Comparison of ENCODE assay signal across 10 mouse cellular contexts in the genomic region with DNA sequence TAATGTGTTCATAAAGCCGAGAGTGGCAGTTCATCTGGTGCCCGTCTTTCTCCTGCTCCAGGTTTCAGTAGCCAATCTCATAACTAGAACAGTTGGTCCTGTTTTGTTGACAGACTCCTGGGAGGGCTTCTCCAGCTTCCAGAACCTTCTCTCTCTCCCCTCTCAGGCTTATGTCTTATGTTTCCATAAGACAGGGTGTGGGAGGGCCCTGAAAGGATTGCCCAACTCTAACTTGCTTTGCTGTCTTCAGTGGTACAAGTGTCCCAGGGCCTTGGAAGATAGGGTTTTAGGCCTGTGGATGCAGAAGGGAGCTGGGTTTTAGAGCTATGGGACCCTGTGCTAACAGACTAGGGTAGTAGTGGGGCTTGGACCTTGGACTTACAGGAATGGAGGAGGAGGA. TPM values are rescaled to one million over a fixed set of nuclear protein-coding genes. Genes with fewer than 3 reads are reported as not detected.
DNase-seq lines count a peak whose midpoint lies in the region; ATAC-seq and TF ChIP-seq lines count a peak whose summit lies in the region.
"Had no signal": no experiment of that assay in that cellular context is flagged by ENCODE, and none has a peak within 500 bp of the region (broad histone marks: within the 10 kb centered on the region; RNA-seq: fewer than 3 reads in every experiment).

No protein-coding gene starts in this region.

- DNase-seq in heart, adult 9 months (ENCODE audit: low spot score in 2 of 2), result no peak
- DNase-seq in heart, postnatal 0 days (ENCODE audit: low spot score), result no peak
- DNase-seq in midbrain, embryonic 11.5 days (ENCODE audit: low spot score, missing footprints), result no peak
- DNase-seq in adrenal gland, postnatal 4 days (ENCODE audit: low spot score in 2 of 2), result no peak
- DNase-seq in thymus, adult 18-20 months, result no peak
- DNase-seq: gastrocnemius, postnatal 14 days; lung, postnatal 10 days had no signal

- H3K27me3 ChIP-seq in heart, embryonic 13.5 days (replicated peaks), result no peaks in the 10 kb centered on the region
- H3K27me3 ChIP-seq in heart, postnatal 0 days (ENCODE audit: control insufficient read depth, insufficient read depth, low read length), result no peaks in the 10 kb centered on the region
- H3K27me3 ChIP-seq in midbrain, embryonic 11.5 days (ENCODE audit: control insufficient read depth, insufficient read depth, low read length), result peaks cover 2% of the 10 kb centered on the region; the same call in 1 of the 2 replicates

- H3K36me3 ChIP-seq in heart, embryonic 13.5 days, result peaks cover 42% of the 10 kb centered on the region
- H3K36me3 ChIP-seq in heart, postnatal 0 days (replicated peaks; ENCODE audit: control insufficient read depth, insufficient read depth, low read length), result peaks cover 23% of the 10 kb centered on the region
- H3K36me3 ChIP-seq in midbrain, embryonic 11.5 days (ENCODE audit: control insufficient read depth, insufficient read depth, low read length), result no peaks in the 10 kb centered on the region

- H3K9ac ChIP-seq in heart, embryonic 13.5 days, result peak overlapping the region; percentile 99
- H3K9ac ChIP-seq in heart, postnatal 0 days (replicated peaks; ENCODE audit: low read depth, low read length), result peak overlapping the region; percentile 93
- H3K9ac ChIP-seq in midbrain, embryonic 11.5 days (ENCODE audit: low read length), result no peak overlapping the region

- H3K27ac ChIP-seq in heart, embryonic 13.5 days (replicated peaks), result peak overlapping the region; percentile 97
- peak overlapping the region; percentile 92; the same call in 1 of the 2 replicates for H3K27ac ChIP-seq in brown adipose tissue, adult 24 weeks (replicated peaks; ENCODE audit: low read depth, low read length)
- peak overlapping the region; percentile 96 for H3K27ac ChIP-seq in heart, postnatal 0 days (ENCODE audit: low read depth)
- no peak overlapping the region for H3K27ac ChIP-seq in midbrain, embryonic 11.5 days (ENCODE audit: low read depth, low read length)

- peaks cover 55% of the 10 kb centered on the region for H3K4me1 ChIP-seq in heart, embryonic 13.5 days
- peaks cover 8% of the 10 kb centered on the region; the same call in 1 of the 2 replicates for H3K4me1 ChIP-seq in brown adipose tissue, adult 24 weeks (ENCODE audit: control insufficient read depth, insufficient read depth, insufficient read length, low read length)
- H3K4me1 ChIP-seq in heart, postnatal 0 days (ENCODE audit: control insufficient read depth, insufficient read depth), result peaks cover 22% of the 10 kb centered on the region; the same call in 1 of the 2 replicates
- H3K4me1 ChIP-seq in midbrain, embryonic 11.5 days (ENCODE audit: control insufficient read depth, insufficient read depth, low read length), result peaks cover 15% of the 10 kb centered on the region

- TF ChIP-seq CTCF in heart, postnatal 0 days (IDR thresholded peaks at IDR 0.05; ENCODE audit: low read depth), result no peak

- no peaks in the 10 kb centered on the region for H3K9me3 ChIP-seq in heart, embryonic 13.5 days
- H3K9me3 ChIP-seq in heart, postnatal 0 days (replicated peaks; ENCODE audit: control insufficient read depth, low read length), result no peaks in the 10 kb centered on the region
- H3K9me3 ChIP-seq in midbrain, embryonic 11.5 days (ENCODE audit: control insufficient read depth, low read length), result no peaks in the 10 kb centered on the region

- no peak for TF ChIP-seq EP300 in heart, postnatal 0 days (IDR thresholded peaks at IDR 0.05; ENCODE audit: low read depth)

- 50% methylated on average over 2 of the region's 2 CpGs for WGBS in heart, embryonic 13.5 days
- 33% methylated on average over 2 of the region's 2 CpGs for WGBS in heart, postnatal 0 days
- 67% methylated on average over 2 of the region's 2 CpGs for WGBS in midbrain, embryonic 11.5 days

- no peak for ATAC-seq in heart, embryonic 13.5 days (ENCODE audit: extremely low read depth, insufficient number of reproducible peaks, low FRiP score, low TSS enrichment)
- no peak for ATAC-seq in heart, postnatal 0 days (ENCODE audit: insufficient read depth, low read depth)
- no peak for ATAC-seq in midbrain, embryonic 11.5 days (ENCODE audit: low FRiP score)
- ATAC-seq in granulocyte monocyte progenitor cell, adult 5-6 weeks (replicated peaks; ENCODE audit: poor library complexity, severe bottlenecking), result no peak

- peak overlapping the region; percentile 92 for H3K4me2 ChIP-seq in heart, embryonic 13.5 days
- H3K4me2 ChIP-seq in heart, postnatal 0 days (ENCODE audit: low read depth, low read length), result peak overlapping the region; percentile 98
- peak overlapping the region; percentile 99 for H3K4me2 ChIP-seq in midbrain, embryonic 11.5 days

- H3K4me3 ChIP-seq in heart, embryonic 13.5 days, result peak overlapping the region; percentile 97
- H3K4me3 ChIP-seq in brown adipose tissue, adult 24 weeks (ENCODE audit: insufficient read depth, low read depth, low read length), result peak overlapping the region; percentile 76
- peak overlapping the region; percentile 71 for H3K4me3 ChIP-seq in heart, postnatal 0 days (ENCODE audit: low read depth, low read length)
- H3K4me3 ChIP-seq in midbrain, embryonic 11.5 days (ENCODE audit: low read depth, low read length), result no peak overlapping the region; the same call in 1 of the 2 replicates

RNA-seq across cellular contexts. Expression of a gene that starts 1.8 kb away (rescaled TPM):
- 15.4 and 15.6 TPM in 2 replicates for polyA plus RNA-seq in heart, embryonic 13.5 days (2015; fragmentation: Nextera tagmentation; extraction: Ambion mirVana)
- 20.2 and 21.8 TPM in 2 replicates for polyA plus RNA-seq in brown adipose tissue, adult 24 weeks (2012; ENCODE audit: insufficient read depth, insufficient read length, missing spikeins)
- total RNA-seq in heart, postnatal 0 days (2014; rRNA removed; ENCODE audit: low replicate concordance), result 45.9 and 52.9 TPM in 2 replicates
- 13.2 and 19.0 TPM in 2 replicates for polyA plus RNA-seq in heart, postnatal 0 days (2015; fragmentation: Nextera tagmentation; extraction: Ambion mirVana)
- polyA plus RNA-seq in midbrain, embryonic 11.5 days (2014; fragmentation: Nextera tagmentation; extraction: Ambion mirVana), result 5.2 and 5.4 TPM in 2 replicates
- total RNA-seq in granulocyte monocyte progenitor cell, adult 5-6 weeks (2014; fragmentation: Nextera tagmentation), result 7.6 and 13.5 TPM in 2 replicates
- total RNA-seq in granulocyte monocyte progenitor cell, adult 5-6 weeks (2017), result 4.1 and 7.1 TPM in 2 replicates
- total RNA-seq in adrenal gland, postnatal 4 days (2021), result 10 to 100 TPM; 36.0 to 40.2 TPM

RNA-seq across cellular contexts. Expression of a gene that starts 30.3 kb away (rescaled TPM):
- 231 and 244 TPM in 2 replicates for polyA plus RNA-seq in heart, embryonic 13.5 days (2015; fragmentation: Nextera tagmentation; extraction: Ambion mirVana)
- polyA plus RNA-seq in brown adipose tissue, adult 24 weeks (2012; ENCODE audit: insufficient read depth, insufficient read length, missing spikeins), result 173 and 185 TPM in 2 replicates
- total RNA-seq in heart, postnatal 0 days (2014; rRNA removed; ENCODE audit: low replicate concordance), result 50.2 and 84.8 TPM in 2 replicates
- 271 and 286 TPM in 2 replicates for polyA plus RNA-seq in heart, postnatal 0 days (2015; fragmentation: Nextera tagmentation; extraction: Ambion mirVana)
- 354 and 362 TPM in 2 replicates for polyA plus RNA-seq in midbrain, embryonic 11.5 days (2014; fragmentation: Nextera tagmentation; extraction: Ambion mirVana)
- 60.5 and 134 TPM in 2 replicates for total RNA-seq in granulocyte monocyte progenitor cell, adult 5-6 weeks (2014; fragmentation: Nextera tagmentation)
- 91.1 and 113 TPM in 2 replicates for total RNA-seq in granulocyte monocyte progenitor cell, adult 5-6 weeks (2017)
- total RNA-seq in adrenal gland, postnatal 4 days (2021), result 100 to 1,000 TPM; 134 to 142 TPM

RNA-seq across cellular contexts. Expression of a gene that starts 30.5 kb away (rescaled TPM):
- polyA plus RNA-seq in heart, embryonic 13.5 days (2015; fragmentation: Nextera tagmentation; extraction: Ambion mirVana), result 6.0 TPM in 2 replicates
- polyA plus RNA-seq in brown adipose tissue, adult 24 weeks (2012; ENCODE audit: insufficient read depth, insufficient read length, missing spikeins), result 2.1 TPM in 1 of 2 replicates, not detected in the other
- 2.2 TPM in 1 of 2 replicates, not detected in the other for total RNA-seq in heart, postnatal 0 days (2014; rRNA removed; ENCODE audit: low replicate concordance)
- polyA plus RNA-seq in heart, postnatal 0 days (2015; fragmentation: Nextera tagmentation; extraction: Ambion mirVana), result 8.8 and 10.7 TPM in 2 replicates
- 9.5 and 10.2 TPM in 2 replicates for polyA plus RNA-seq in midbrain, embryonic 11.5 days (2014; fragmentation: Nextera tagmentation; extraction: Ambion mirVana)
- not detected in 2 replicates for total RNA-seq in granulocyte monocyte progenitor cell, adult 5-6 weeks (2014; fragmentation: Nextera tagmentation)
- not detected in 2 replicates for total RNA-seq in granulocyte monocyte progenitor cell, adult 5-6 weeks (2017)
- total RNA-seq in adrenal gland, postnatal 4 days (2021), result 1 to 10 TPM; 8.0 to 9.0 TPM

RNA-seq across cellular contexts. Expression of a gene that starts 35.5 kb away (rescaled TPM):
- 154 and 160 TPM in 2 replicates for polyA plus RNA-seq in heart, embryonic 13.5 days (2015; fragmentation: Nextera tagmentation; extraction: Ambion mirVana)
- 177 and 198 TPM in 2 replicates for polyA plus RNA-seq in brown adipose tissue, adult 24 weeks (2012; ENCODE audit: insufficient read depth, insufficient read length, missing spikeins)
- 183 and 210 TPM in 2 replicates for total RNA-seq in heart, postnatal 0 days (2014; rRNA removed; ENCODE audit: low replicate concordance)
- polyA plus RNA-seq in heart, postnatal 0 days (2015; fragmentation: Nextera tagmentation; extraction: Ambion mirVana), result 114 and 123 TPM in 2 replicates
- polyA plus RNA-seq in midbrain, embryonic 11.5 days (2014; fragmentation: Nextera tagmentation; extraction: Ambion mirVana), result 242 and 251 TPM in 2 replicates
- total RNA-seq in granulocyte monocyte progenitor cell, adult 5-6 weeks (2014; fragmentation: Nextera tagmentation), result 228 and 235 TPM in 2 replicates
- total RNA-seq in granulocyte monocyte progenitor cell, adult 5-6 weeks (2017), result 310 and 312 TPM in 2 replicates
- total RNA-seq in adrenal gland, postnatal 4 days (2021), result 100 to 1,000 TPM; 158 to 162 TPM

RNA-seq across cellular contexts. Expression of a gene that starts 47.8 kb away (rescaled TPM):
- 23.9 and 25.4 TPM in 2 replicates for polyA plus RNA-seq in heart, embryonic 13.5 days (2015; fragmentation: Nextera tagmentation; extraction: Ambion mirVana)
- 5.7 and 8.7 TPM in 2 replicates for polyA plus RNA-seq in brown adipose tissue, adult 24 weeks (2012; ENCODE audit: insufficient read depth, insufficient read length, missing spikeins)
- total RNA-seq in heart, postnatal 0 days (2014; rRNA removed; ENCODE audit: low replicate concordance), result 20.9 and 27.1 TPM in 2 replicates
- polyA plus RNA-seq in heart, postnatal 0 days (2015; fragmentation: Nextera tagmentation; extraction: Ambion mirVana), result 14.1 and 15.6 TPM in 2 replicates
- polyA plus RNA-seq in midbrain, embryonic 11.5 days (2014; fragmentation: Nextera tagmentation; extraction: Ambion mirVana), result 52.7 and 53.5 TPM in 2 replicates
- 14.5 and 21.9 TPM in 2 replicates for total RNA-seq in granulocyte monocyte progenitor cell, adult 5-6 weeks (2014; fragmentation: Nextera tagmentation)
- total RNA-seq in granulocyte monocyte progenitor cell, adult 5-6 weeks (2017), result 14.0 and 20.8 TPM in 2 replicates
- total RNA-seq in adrenal gland, postnatal 4 days (2021), result 10 to 100 TPM; 23.8 to 29.7 TPM
